Mouse (Mus musculus): ENCODE measurements around the gene Olfr214.
A peak's percentile ranks its signal among the peaks of the same experiment; 100 is the strongest.
"Not testable (repeated sequence)": the region's sequence is repeated elsewhere in the genome, so short reads cannot be mapped to it uniquely, and the experiment has no call there.

Gene Olfr214

GRCm38 (mm10) chr6:116553935-116554334 is at the start of gene Olfr214:
Olfr214 (plus strand) TSS chr6:116554235.
- DNase-seq (ENCODE audit: low spot score), result no peak

- DNase-seq (ENCODE audit: low spot score), result not testable (repeated sequence)
Observed at GRCm38 (mm10) chr6:116506302-116507003, 47.6 kb upstream of the Olfr214 start, which contains the start of gene Olfr212. Olfr212 (plus strand) TSS chr6:116506516.

GRCm38 (mm10) chr6:116514832-116515231 is 39.2 kb upstream of the Olfr214 start:
- no peak for DNase-seq (ENCODE audit: low spot score)

GRCm38 (mm10) chr6:116538156-116538555 is 15.9 kb upstream of the Olfr214 start, which contains the start of gene Olfr213:
Olfr213 (plus strand) TSS chr6:116538456.
- no peak for DNase-seq (ENCODE audit: low spot score)

- no peak for DNase-seq (ENCODE audit: low spot score)
Observed at GRCm38 (mm10) chr6:116542500-116542899, 11.5 kb upstream of the Olfr214 start.

- DNase-seq (ENCODE audit: low spot score), result not testable (repeated sequence)
Observed at GRCm38 (mm10) chr6:116550841-116551240, 3.2 kb upstream of the Olfr214 start, which contains the start of gene Gm5580. Gm5580 (plus strand) TSS chr6:116551141.

- no peak for DNase-seq (ENCODE audit: low spot score)
Observed at GRCm38 (mm10) chr6:116554952-116555351, 917 bp downstream of the Olfr214 start.

GRCm38 (mm10) chr6:116569834-116570233 is 15.8 kb downstream of the Olfr214 start:
- peak; percentile 21 for DNase-seq (ENCODE audit: low spot score)

GRCm38 (mm10) chr6:116584095-116584494 is 30.1 kb downstream of the Olfr214 start, which contains the start of gene Olfr215:
Olfr215 (minus strand) TSS chr6:116584195.
- DNase-seq (ENCODE audit: low spot score), result no peak

GRCm38 (mm10) chr6:116600969-116601368 is 46.9 kb downstream of the Olfr214 start:
- DNase-seq (ENCODE audit: low spot score), result not testable (repeated sequence)

- DNase-seq (ENCODE audit: low spot score), result no peak
Observed at GRCm38 (mm10) chr6:116607230-116607629, 53.2 kb downstream of the Olfr214 start.
